Mouse (Mus musculus) midbrain, postnatal 0 days (tissue): ENCODE data around the gene Svep1. TPM values are rescaled to one million over a fixed set of nuclear protein-coding genes. Genes with fewer than 3 reads are reported as not detected.

Source experiments
- ATAC-seq: fragments of 200-750 bp; cut with Nextera tagmentation; 2 replicates; pipeline ENCODE4 v1.8.0; 2017; ENCODE audit warnings: moderate number of reproducible peaks, mild to moderate bottlenecking, moderate TSS enrichment, moderate library complexity; ENCODE audit not compliant: low FRiP score
- DNase-seq: peaks from one replicate; pipeline ENCODE4 v3.0.0-alpha.2; 2015; ENCODE audit warnings: low spot score
- H3K27ac ChIP-seq: fragments of 300-500 bp; sonication (generic); 2 replicates; pipeline ENCODE4 v1.5.1; 2014; ENCODE audit warnings: low read depth, mild to moderate bottlenecking, low read length, mixed read lengths
- H3K27me3 ChIP-seq: fragments of 300-500 bp; sonication (generic); 2 replicates; pipeline ENCODE4 v1.6.1; 2014; ENCODE audit warnings: low read length, control low read depth, mixed read lengths; ENCODE audit not compliant: insufficient read depth
- H3K36me3 ChIP-seq: fragments of 300-500 bp; sonication (generic); 2 replicates; pipeline ENCODE4 v1.6.1; 2014; ENCODE audit warnings: low read length, control low read depth, mixed read lengths; ENCODE audit not compliant: insufficient read depth
- H3K4me1 ChIP-seq: fragments of 300-500 bp; sonication (generic); 2 replicates; pipeline ENCODE4 v1.6.1; 2014; ENCODE audit warnings: mild to moderate bottlenecking, control low read depth, antibody characterized with exemption, low read length, mixed read lengths; ENCODE audit not compliant: insufficient read depth
- H3K4me2 ChIP-seq: fragments of 300-500 bp; sonication (generic); 2 replicates; pipeline ENCODE4 v1.6.1; 2014; ENCODE audit warnings: low read depth, mild to moderate bottlenecking, low read length, mixed read lengths; ENCODE audit not compliant: poor library complexity, severe bottlenecking
- H3K4me3 ChIP-seq: fragments of 300-500 bp; sonication (generic); 2 replicates; pipeline ENCODE4 v1.5.1; 2014; ENCODE audit warnings: low read depth, mild to moderate bottlenecking, low read length, moderate library complexity
- H3K9ac ChIP-seq: fragments of 300-500 bp; sonication (generic); replicated peaks from 2 replicates; pipeline ENCODE4 v1.6.1; 2014; ENCODE audit warnings: mild to moderate bottlenecking, low read length, moderate library complexity, mixed read lengths; ENCODE audit not compliant: poor library complexity, severe bottlenecking
- H3K9me3 ChIP-seq: fragments of 300-500 bp; sonication (generic); 2 replicates; pipeline ENCODE4 v1.6.1; 2016; ENCODE audit warnings: low read length, control low read depth
- CTCF ChIP-seq: IDR thresholded peaks from 2 replicates; pipeline ENCODE4 v1.5.1; 2016; ENCODE audit warnings: antibody characterized with exemption, mild to moderate bottlenecking
- WGBS: fragments of 180-500 bp; shearing (Covaris S2); extraction: QIAGEN DNeasy Blood & Tissue Kit; methylation state at CpG from one replicate; pipeline ENCODE4 v1.1.7; 2014; 5-methylcytosine and 5-hydroxymethylcytosine counted together
- polyA plus RNA-seq: library from polyadenylated mRNA; unstranded; fragments of >200 nt; fragmentation: Nextera tagmentation; extraction: Ambion mirVana; gene quantifications from 2 replicates; pipeline ENCODE4 v1.2.1, GENCODE M21; 2015
- total RNA-seq: library from RNA; depleted of rRNA; stranded (reverse); fragments of >200 nt; gene quantifications from 2 replicates; pipeline ENCODE4 v1.2.3, GENCODE M21; 2014; rRNA removed

The Svep1 gene
- total and polyA plus RNA-seq, 2 experiments from 2014 or later: 0.85 to 5.9 TPM

GRCm38 (mm10) chr4:58003501-58003900 lies 203.2 kb downstream of the Svep1 start:
- no peak overlapping the region for H3K4me3 ChIP-seq
- H3K36me3 ChIP-seq: no peaks in the 10 kb centered on the region
- ATAC-seq (no peak), DNase-seq (no peak)
- no peak overlapping the region for H3K4me2 ChIP-seq
- no peaks in the 10 kb centered on the region for H3K27me3 ChIP-seq
- H3K9ac ChIP-seq: no peak overlapping the region
- H3K4me1 ChIP-seq: no peaks in the 10 kb centered on the region
- H3K9me3 ChIP-seq: no peaks in the 10 kb centered on the region
- WGBS: 62% methylated on average over 3 of the region's 3 CpGs
- H3K27ac ChIP-seq: no peak overlapping the region
- no peak for TF ChIP-seq CTCF

Other genes with a start within 250 kb of the Svep1 start
- gene Txndc8, start 197.7 kb downstream of the Svep1 start, total RNA-seq: not detected in 2 replicates
- not detected in 2 replicates for gene Txndc8, start 197.7 kb downstream of the Svep1 start, polyA plus RNA-seq
- 0.49 and 0.61 TPM in 2 replicates for gene Musk, start 79.1 kb upstream of the Svep1 start, total RNA-seq
- 0.29 and 0.41 TPM in 2 replicates for gene Musk, start 79.1 kb upstream of the Svep1 start, polyA plus RNA-seq